Mouse (Mus musculus) adrenal gland, postnatal 0 days (tissue): ENCODE measurements around the gene Tmem202. TPM values are rescaled to one million over a fixed set of nuclear protein-coding genes. Genes with fewer than 3 reads are reported as not detected.

Experiments used
- polyA plus RNA-seq: library from polyadenylated mRNA; unstranded; fragments of >200 nt; fragmentation: Nextera tagmentation; extraction: Ambion mirVana; gene quantifications from 2 replicates; pipeline ENCODE4 v1.2.1, GENCODE M21; 2015

The Tmem202 gene
- polyA plus RNA-seq = 2.8 and 4.2 TPM in 2 replicates

DNA sequence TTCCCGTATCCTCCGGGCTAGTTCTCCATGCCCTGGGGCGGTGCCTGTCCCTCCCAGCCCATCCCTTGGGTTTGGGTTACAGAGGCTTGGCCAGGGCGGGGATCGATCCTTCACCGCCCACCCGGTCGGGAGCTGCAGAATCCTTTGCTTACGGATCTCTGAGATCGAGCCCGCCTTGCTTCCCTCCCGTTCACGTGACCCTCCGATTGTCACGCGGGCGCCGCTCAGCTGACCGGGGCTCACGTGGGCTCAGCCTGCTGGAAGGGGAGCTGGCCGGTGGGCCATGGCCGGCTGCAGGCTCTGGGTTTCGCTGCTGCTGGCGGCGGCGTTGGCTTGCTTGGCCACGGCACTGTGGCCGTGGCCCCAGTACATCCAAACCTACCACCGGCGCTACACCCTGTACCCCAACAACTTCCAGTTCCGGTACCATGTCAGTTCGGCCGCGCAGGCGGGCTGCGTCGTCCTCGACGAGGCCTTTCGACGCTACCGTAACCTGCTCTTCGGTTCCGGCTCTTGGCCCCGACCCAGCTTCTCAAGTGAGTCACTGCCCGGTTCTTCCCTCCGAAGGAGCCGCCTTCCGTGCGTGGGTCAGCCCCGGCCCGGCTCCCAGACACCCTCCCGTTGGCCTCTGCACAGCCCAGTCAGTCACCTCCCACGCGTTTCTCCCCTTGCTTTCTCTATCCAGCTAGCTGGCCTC is at the start of gene Tmem202, which contains the start of gene Hexa:
Gene Tmem202, minus strand, starts transcription at position 407 of the 697 bp plus-strand sequence.
Gene Hexa, plus strand, starts transcription at position 100 of the 697 bp plus-strand sequence.

DNA sequence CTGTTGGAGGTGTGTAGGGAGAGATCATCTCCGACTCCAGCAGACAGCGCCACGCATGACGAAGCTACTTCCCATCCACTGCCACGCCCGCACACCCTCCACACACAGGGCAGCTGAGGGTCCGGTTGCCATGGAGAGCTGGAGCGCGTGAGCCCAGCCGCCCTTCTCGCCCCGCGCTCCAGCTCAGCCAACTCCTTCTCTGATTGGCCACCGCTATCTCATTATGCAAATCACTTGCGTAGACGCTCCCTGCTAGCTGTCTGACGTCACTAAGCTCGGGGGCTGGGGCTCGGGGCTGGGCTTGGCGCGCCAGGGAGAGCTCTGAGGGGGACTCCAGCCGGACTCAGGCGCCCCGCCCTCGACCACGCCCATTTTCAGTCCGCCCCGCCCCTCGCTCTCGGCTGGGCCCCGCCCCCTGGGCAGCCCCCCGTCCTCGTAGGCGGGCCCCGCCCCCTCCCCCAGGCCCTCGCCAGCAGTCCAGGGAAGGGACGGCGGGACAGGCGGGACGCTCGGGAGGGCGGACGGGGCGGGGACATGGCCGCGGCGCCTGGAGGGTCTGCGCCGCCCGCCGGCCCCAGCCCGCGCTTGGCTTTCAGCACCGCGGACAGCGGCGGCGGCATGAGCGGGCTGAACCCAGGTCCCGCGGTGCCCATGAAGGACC is 38.3 kb upstream of the Tmem202 start, which contains the start of gene Celf6:
Gene Celf6, plus strand, starts transcription at position 74 of the 661 bp plus-strand sequence.

DNA sequence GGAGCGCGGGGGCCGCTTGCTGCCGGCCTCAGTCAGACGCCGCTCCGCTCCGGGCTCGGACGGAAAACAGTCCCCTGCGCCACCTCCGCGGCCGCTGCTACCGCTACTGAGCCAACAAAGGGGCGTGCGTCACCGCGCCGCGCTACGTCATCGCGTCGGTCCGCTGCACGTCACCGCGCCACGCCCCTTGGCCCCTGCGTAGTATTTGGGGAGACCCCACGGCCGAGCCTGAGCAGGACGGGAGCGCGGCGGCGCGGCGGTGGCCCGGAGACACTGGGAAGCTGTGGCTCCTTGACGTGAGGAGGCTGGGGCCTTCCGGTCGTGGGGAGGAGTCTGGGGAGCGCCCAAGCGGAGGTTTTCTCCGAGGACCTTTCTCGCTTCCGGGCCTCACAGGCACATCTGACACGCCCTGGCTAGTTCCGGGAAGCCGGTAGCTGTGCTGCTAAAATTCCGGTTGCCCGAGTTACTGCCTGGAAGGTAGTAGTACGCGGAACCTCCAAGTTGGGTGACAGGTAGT is 53.0 kb downstream of the Tmem202 start, which contains the start of gene Arih1:
Gene Arih1, minus strand, starts transcription at position 70 of the 517 bp plus-strand sequence.

Other genes with a start within 250 kb of the Tmem202 start
- gene Adpgk, start 248.3 kb downstream of the Tmem202 start, polyA plus RNA-seq = 19.3 and 23.1 TPM in 2 replicates
- gene Bbs4, start 186.3 kb downstream of the Tmem202 start, polyA plus RNA-seq = 18.8 and 22.0 TPM in 2 replicates
- 9.0 and 12.4 TPM in 2 replicates for gene Arih1, start 53.2 kb downstream of the Tmem202 start, polyA plus RNA-seq
- 93.0 and 107 TPM in 2 replicates for gene Hexa, start 307 bp downstream of the Tmem202 start, polyA plus RNA-seq
- 9.9 and 27.3 TPM in 2 replicates for gene Celf6, start 38.1 kb upstream of the Tmem202 start, polyA plus RNA-seq
- 22.7 and 31.8 TPM in 2 replicates for gene Parp6, start 77.4 kb upstream of the Tmem202 start, polyA plus RNA-seq
- 359 and 553 TPM in 2 replicates for gene Pkm, start 116.5 kb upstream of the Tmem202 start, polyA plus RNA-seq
- 0.28 and 0.36 TPM in 2 replicates for gene Gramd2, start 140.3 kb upstream of the Tmem202 start, polyA plus RNA-seq
- gene Senp8, start 210.9 kb upstream of the Tmem202 start, polyA plus RNA-seq = 6.7 and 7.6 TPM in 2 replicates
- gene Myo9a, start 211.0 kb upstream of the Tmem202 start, polyA plus RNA-seq = 6.0 and 6.6 TPM in 2 replicates